Mouse (Mus musculus) brown adipose tissue, adult 24 weeks (tissue): ENCODE results near the gene Rere. TPM values are rescaled to one million over a fixed set of nuclear protein-coding genes. Genes with fewer than 3 reads are reported as not detected.

Experiments
- H3K27ac ChIP-seq: fragments of 200-500 bp; replicated peaks from 2 replicates; pipeline ENCODE4 v1.5.1; 2012; ENCODE audit warnings: low read depth, mild to moderate bottlenecking, low read length
- H3K4me1 ChIP-seq: fragments of 200-500 bp; 2 replicates; pipeline ENCODE4 v1.6.1; 2012; ENCODE audit warnings: low read length, mixed read lengths; ENCODE audit not compliant: control insufficient read depth, insufficient read depth, insufficient read length
- H3K4me3 ChIP-seq: fragments of 200-500 bp; 2 replicates; pipeline ENCODE4 v1.5.1; 2012; ENCODE audit warnings: low read depth, mild to moderate bottlenecking, low read length, moderate library complexity; ENCODE audit not compliant: insufficient read depth
- polyA plus RNA-seq: library from polyadenylated mRNA; stranded (reverse); fragments of >200 nt; gene quantifications from 2 replicates; pipeline ENCODE4 v1.2.4, GENCODE M21; 2012; ENCODE audit not compliant: missing spikeins, insufficient read depth, insufficient read length

The Rere gene
- polyA plus RNA-seq, 1 experiment: 39.8 TPM

GRCm38 (mm10) chr4:150242745-150243144, 38.7 kb upstream of the Rere start:
- Histone ChIP-seq H3K4me3 (no peak overlapping the region), H3K4me1 (peaks cover 15% of the 10 kb centered on the region), H3K27ac (no peak overlapping the region)

- Histone ChIP-seq H3K27ac (no peak overlapping the region), H3K4me1 (peaks cover 10% of the 10 kb centered on the region; the same call in 1 of the 2 replicates), H3K4me3 (no peak overlapping the region)
These were observed 35.6 kb upstream of the Rere start for GRCm38 (mm10) chr4:150245876-150246275.

DNA sequence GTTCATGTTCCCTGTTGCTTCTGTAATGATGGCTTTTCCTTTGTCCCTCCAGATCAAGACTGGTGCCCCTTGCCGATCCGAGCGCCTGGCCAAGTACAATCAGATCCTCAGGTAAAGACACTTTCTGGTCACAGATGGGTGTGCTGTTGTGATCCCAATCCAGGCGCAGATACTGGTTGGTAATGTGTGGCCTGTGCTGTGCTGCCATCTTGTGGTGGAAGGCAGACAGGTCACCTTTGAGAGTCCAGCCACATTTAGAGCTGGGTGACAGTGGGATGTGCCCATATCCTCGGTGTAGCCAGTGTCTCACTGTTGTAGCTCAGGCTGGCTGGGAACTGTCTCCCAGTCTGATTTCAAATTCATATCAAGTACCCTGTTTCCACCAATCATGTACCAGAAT, 33.4 kb upstream of the Rere start:
- Histone ChIP-seq H3K4me3 (no peak overlapping the region), H3K27ac (no peak overlapping the region), H3K4me1 (0 out of 2 replicates have a peak, but pooled peaks cover 3% of the 10 kb centered on the region)

DNA sequence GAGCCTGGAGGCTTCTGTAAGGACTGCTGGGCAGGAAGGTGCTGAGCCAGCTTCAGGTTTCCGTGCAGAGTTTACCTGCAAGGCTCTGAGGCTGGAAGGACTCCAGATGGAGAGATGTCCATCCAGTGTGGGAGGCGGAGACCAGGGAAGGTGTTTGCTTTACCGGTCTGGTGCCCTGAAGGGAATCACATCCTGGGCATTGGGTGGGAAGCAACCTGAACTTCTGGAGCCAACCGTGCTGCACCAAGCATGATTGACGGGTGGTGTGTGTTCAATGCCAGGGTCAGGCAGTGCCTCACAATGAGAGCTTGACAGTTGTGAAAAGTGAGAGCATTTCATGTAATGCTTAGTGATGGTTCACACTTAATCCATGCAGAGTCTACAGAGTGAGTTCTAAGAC, 32.5 kb upstream of the Rere start:
- H3K4me3 ChIP-seq: no peak overlapping the region
- H3K27ac ChIP-seq: no peak overlapping the region
- no peaks in the 10 kb centered on the region for H3K4me1 ChIP-seq

DNA sequence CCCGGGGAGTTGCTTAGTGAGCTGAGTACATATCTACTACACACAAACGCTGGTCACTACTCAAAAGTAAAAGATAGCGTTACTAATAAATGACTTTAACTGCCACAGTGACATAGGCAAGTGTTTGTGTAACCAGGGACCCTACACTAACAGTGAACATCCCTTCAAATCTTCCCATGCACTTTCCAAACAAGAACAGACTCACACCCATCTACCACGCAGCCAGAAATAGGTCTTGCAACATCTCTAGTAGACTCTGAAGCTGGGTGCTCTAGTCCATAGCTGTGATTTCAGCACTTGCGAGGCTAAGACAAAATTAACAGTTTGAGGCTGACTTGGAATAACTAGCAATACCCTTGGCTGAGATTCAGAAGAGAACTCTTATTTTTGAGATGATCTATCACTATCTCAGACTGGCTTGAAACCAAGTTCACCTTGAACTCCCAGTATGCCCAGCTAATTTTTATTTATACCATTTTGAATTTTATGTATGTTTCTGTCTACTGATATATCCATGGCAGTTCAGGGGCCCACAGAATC, 31.6 kb upstream of the Rere start:
- H3K27ac ChIP-seq: no peak overlapping the region
- no peak overlapping the region for H3K4me3 ChIP-seq
- no peaks in the 10 kb centered on the region for H3K4me1 ChIP-seq

- H3K27ac ChIP-seq: no peak overlapping the region
- no peak overlapping the region for H3K4me3 ChIP-seq
These were observed 30.7 kb upstream of the Rere start for GRCm38 (mm10) chr4:150250549-150251422.

DNA sequence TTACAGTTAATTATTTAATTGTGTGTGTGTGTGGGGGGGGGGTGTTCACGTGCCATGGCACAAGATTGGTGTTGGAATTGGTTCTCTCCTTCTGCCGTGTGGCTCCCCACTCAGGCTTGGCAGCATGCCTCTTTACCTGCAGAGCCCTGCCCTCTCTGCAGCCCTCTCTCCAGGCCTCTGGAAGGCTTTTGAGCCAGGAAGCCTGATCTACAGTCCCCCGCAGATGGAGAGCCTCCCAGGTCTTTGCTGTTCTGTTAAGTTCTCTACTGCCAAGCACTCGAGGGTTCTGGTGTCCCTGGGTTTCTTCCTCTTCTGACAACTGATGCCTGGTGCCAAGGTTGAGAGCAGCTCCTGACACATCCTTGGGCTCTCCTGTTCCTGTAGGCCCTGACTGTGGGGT, 27.0 kb upstream of the Rere start:
- Histone ChIP-seq H3K4me1 (no peaks in the 10 kb centered on the region), H3K27ac (no peak overlapping the region), H3K4me3 (no peak overlapping the region)

More at GRCm38 (mm10) chr4:150250549-150251422, 30.7 kb upstream of the Rere start:
- no peaks in the 10 kb centered on the region for H3K4me1 ChIP-seq

DNA sequence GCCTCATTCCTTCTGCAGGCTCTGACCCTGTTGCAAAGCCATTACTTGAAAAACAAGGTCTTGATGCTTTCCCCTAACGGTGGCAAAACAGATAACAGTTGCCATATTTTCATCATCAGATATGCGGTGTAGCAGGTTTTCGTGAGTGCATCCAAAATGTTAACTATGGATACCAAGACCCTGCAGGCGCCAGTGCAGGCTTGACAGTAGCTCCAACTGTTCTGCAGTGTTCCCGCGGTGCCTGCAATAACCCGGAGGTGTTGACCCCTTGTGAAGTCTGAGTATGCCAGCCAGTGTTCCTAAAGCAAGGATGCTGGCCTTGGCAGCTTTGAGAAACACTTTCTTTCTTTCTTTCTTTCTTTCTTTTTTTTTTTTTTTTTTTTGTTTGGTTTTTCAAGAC, 26.3 kb upstream of the Rere start:
- Histone ChIP-seq H3K4me3 (no peak overlapping the region), H3K27ac (no peak overlapping the region), H3K4me1 (no peaks in the 10 kb centered on the region)

GRCm38 (mm10) chr4:150257252-150258204, 23.9 kb upstream of the Rere start:
- Histone ChIP-seq H3K27ac (no peak overlapping the region), H3K4me3 (no peak overlapping the region), H3K4me1 (no peaks in the 10 kb centered on the region)

DNA sequence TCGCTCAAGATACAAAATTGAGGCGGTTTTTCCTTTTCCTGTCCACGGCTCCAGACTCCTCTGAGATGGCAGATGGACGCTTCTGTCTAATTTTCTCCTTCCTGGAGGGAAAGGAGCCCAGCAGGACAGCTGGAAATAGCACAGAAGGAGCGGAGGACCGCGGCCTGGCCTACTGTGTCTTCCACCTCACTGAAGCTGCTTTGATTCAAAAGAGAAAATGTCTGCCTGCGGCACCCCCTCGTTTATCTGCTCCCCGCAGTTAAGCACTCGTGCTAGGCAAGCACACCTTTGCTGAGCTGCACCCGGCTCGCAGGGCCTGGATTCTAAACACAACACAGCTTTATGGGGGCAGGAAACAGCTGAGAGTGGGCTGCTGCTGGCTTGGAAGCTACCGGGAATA, 23.1 kb upstream of the Rere start:
- Histone ChIP-seq H3K4me3 (no peak overlapping the region), H3K4me1 (no peaks in the 10 kb centered on the region), H3K27ac (no peak overlapping the region)

DNA sequence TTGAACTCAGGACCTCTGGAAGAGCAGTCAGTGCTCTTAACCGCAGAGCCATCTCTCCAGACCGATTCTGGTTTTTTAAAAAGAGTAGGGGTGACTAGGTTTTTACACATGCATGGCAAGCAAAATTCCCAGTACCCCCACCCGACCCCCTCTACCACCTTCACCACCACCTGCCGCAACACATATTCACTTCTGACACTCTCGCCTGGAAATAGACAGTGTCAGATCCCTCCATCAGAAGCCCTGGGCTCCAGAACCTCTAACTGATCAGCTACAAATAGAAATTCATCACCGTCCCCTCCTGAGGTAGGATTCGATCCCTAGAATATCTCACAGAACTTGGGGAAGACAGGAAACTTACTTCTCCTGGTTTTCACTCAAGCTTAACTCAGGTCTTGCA, 21.9 kb upstream of the Rere start:
- Histone ChIP-seq H3K4me3 (no peak overlapping the region), H3K27ac (no peak overlapping the region), H3K4me1 (no peaks in the 10 kb centered on the region)

- Histone ChIP-seq H3K4me1 (no peaks in the 10 kb centered on the region), H3K27ac (no peak overlapping the region), H3K4me3 (no peak overlapping the region)
These were observed 21.3 kb upstream of the Rere start for GRCm38 (mm10) chr4:150260111-150260510.

GRCm38 (mm10) chr4:150260745-150261144, 20.7 kb upstream of the Rere start:
- H3K4me3 ChIP-seq: no peak overlapping the region
- no peak overlapping the region for H3K27ac ChIP-seq
- H3K4me1 ChIP-seq: no peaks in the 10 kb centered on the region

GRCm38 (mm10) chr4:150262301-150262700, 19.1 kb upstream of the Rere start:
- H3K27ac ChIP-seq: no peak overlapping the region

DNA sequence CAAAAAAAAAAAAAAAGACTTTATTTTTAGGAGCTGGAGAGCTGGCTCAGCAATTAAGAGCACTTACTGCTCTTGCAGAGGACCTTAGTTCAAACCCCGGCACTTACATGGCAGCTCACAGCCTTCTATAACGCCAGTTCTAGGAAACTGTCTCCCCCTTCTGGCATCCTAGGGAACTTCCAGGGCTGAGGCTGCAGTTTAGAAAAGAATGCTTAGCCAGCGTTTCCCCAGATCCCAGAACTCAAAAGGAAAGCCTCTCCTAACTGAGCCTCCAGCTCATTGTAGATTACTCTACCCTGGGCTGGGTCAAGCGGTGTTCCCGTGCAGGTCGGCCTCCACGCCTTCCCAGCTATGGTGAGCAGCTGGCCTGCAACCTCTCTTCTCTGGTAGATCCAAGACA, 16.5 kb upstream of the Rere start:
- Histone ChIP-seq H3K4me3 (no peak overlapping the region), H3K4me1 (peaks cover 5% of the 10 kb centered on the region), H3K27ac (no peak overlapping the region)

More at GRCm38 (mm10) chr4:150262301-150262700, 19.1 kb upstream of the Rere start:
- H3K4me1 ChIP-seq: no peaks in the 10 kb centered on the region
- H3K4me3 ChIP-seq: no peak overlapping the region
